Mouse (Mus musculus) layer of hippocampus, adult 18-20 months (tissue): Measurements from ENCODE around the gene Cep83. TPM values are rescaled to one million over a fixed set of nuclear protein-coding genes. Genes with fewer than 3 reads are reported as not detected.

Source experiments
- DNase-seq, 2 experiments: peaks; one replicate each; pipeline ENCODE4 v3.0.0; 2022; ENCODE audit warnings: low spot score in 2 of 2
- total RNA-seq, 2 experiments: library from RNA; stranded (reverse); gene quantifications; 2 replicates each; pipeline ENCODE4 v1.2.3; 2021

The Cep83 gene
- total RNA-seq, 2 experiments from 2014 or later, result 29.0 to 30.5 TPM

GRCm38 (mm10) chr10:94771496-94771895 lies 83.0 kb downstream of the Cep83 start:
- DNase-seq, result peak; percentile 52 to 78

GRCm38 (mm10) chr10:94777576-94777975 lies 89.1 kb downstream of the Cep83 start:
- DNase-seq, result peak; percentile 32 to 68

GRCm38 (mm10) chr10:94779319-94779718 lies 90.9 kb downstream of the Cep83 start:
- no peak for DNase-seq

GRCm38 (mm10) chr10:94780618-94781262 lies 92.3 kb downstream of the Cep83 start:
- no peak for DNase-seq

- no peak for DNase-seq
Observed at GRCm38 (mm10) chr10:94789205-94789604, 100.8 kb downstream of the Cep83 start.

- no peak for DNase-seq
Observed at GRCm38 (mm10) chr10:94793914-94794313, 105.5 kb downstream of the Cep83 start.

GRCm38 (mm10) chr10:94794666-94795244 lies 106.3 kb downstream of the Cep83 start:
- no peak for DNase-seq

- no peak for DNase-seq
Observed at GRCm38 (mm10) chr10:94798128-94798527, 109.7 kb downstream of the Cep83 start.

- no peak for DNase-seq
Observed at GRCm38 (mm10) chr10:94799485-94800239, 111.2 kb downstream of the Cep83 start.

- DNase-seq, result no peak
Observed at GRCm38 (mm10) chr10:94800677-94801354, 112.4 kb downstream of the Cep83 start.

GRCm38 (mm10) chr10:94804029-94804908 lies 115.8 kb downstream of the Cep83 start:
- peak in 1 of 2 experiments; percentile 34 for DNase-seq

GRCm38 (mm10) chr10:94804909-94805220 lies 116.4 kb downstream of the Cep83 start:
- no peak for DNase-seq

GRCm38 (mm10) chr10:94807323-94807722 lies 118.9 kb downstream of the Cep83 start:
- no peak for DNase-seq

GRCm38 (mm10) chr10:94808275-94808674 lies 119.8 kb downstream of the Cep83 start:
- DNase-seq, result no peak

- DNase-seq, result no peak
Observed at GRCm38 (mm10) chr10:94809946-94810472, 121.6 kb downstream of the Cep83 start.

GRCm38 (mm10) chr10:94811907-94812851 lies 123.7 kb downstream of the Cep83 start:
- peak; percentile 29 to 66 for DNase-seq

- DNase-seq, result no peak
Observed at GRCm38 (mm10) chr10:94818127-94818526, 129.7 kb downstream of the Cep83 start.

- no peak for DNase-seq
Observed at GRCm38 (mm10) chr10:94818781-94819665, 130.6 kb downstream of the Cep83 start.
